Mouse (Mus musculus): ENCODE data around the gene 2310009B15Rik. TPM values are rescaled to one million over a fixed set of nuclear protein-coding genes. Genes with fewer than 3 reads are reported as not detected.

Gene 2310009B15Rik
- polyA plus RNA-seq, 1 experiment from 2014 or later = 50.8 TPM

GRCm38 (mm10) chr1:138841306-138842095 is 15.2 kb downstream of the 2310009B15Rik start:
- under 1% methylated on average over 54 of the region's 54 CpGs for WGBS
- H3K36me3 ChIP-seq = 0 out of 2 replicates have a peak, but pooled peaks cover 8% of the 10 kb centered on the region
- peaks cover 32% of the 10 kb centered on the region for H3K4me1 ChIP-seq (replicated peaks)
- H3K27me3 ChIP-seq = peaks cover 75% of the 10 kb centered on the region
- peak overlapping the region; percentile 96 for H3K27ac ChIP-seq
- H3K9me3 ChIP-seq = no peaks in the 10 kb centered on the region
- ATAC-seq = peak; percentile 24; the same call in 1 of the 2 replicates
- H3K4me3 ChIP-seq (replicated peaks) = peak overlapping the region; percentile 55
- peak overlapping the region; percentile 95 for H3K9ac ChIP-seq (replicated peaks)
- peak overlapping the region; percentile 67 for H3K4me2 ChIP-seq (replicated peaks)

- Histone ChIP-seq H3K9me3 (no peaks in the 10 kb centered on the region), H3K4me1 (replicated peaks) (peaks cover 32% of the 10 kb centered on the region), H3K27ac (peak overlapping the region; percentile 96), H3K9ac (replicated peaks) (peak overlapping the region; percentile 95), H3K4me3 (replicated peaks) (peak overlapping the region; percentile 55), H3K27me3 (peaks cover 75% of the 10 kb centered on the region), H3K4me2 (replicated peaks) (peak overlapping the region; percentile 67), H3K36me3 (0 out of 2 replicates have a peak, but pooled peaks cover 8% of the 10 kb centered on the region)
- ATAC-seq = no peak
- 5% methylated on average over 25 of the region's 25 CpGs for WGBS
Measured at GRCm38 (mm10) chr1:138840440-138841305, 16.0 kb downstream of the 2310009B15Rik start.

GRCm38 (mm10) chr1:138839809-138840430 is 16.7 kb downstream of the 2310009B15Rik start:
- peak overlapping the region; percentile 67 for H3K4me2 ChIP-seq (replicated peaks)
- 0 out of 2 replicates have a peak, but pooled peaks cover 8% of the 10 kb centered on the region for H3K36me3 ChIP-seq
- H3K27ac ChIP-seq = peak overlapping the region; percentile 96
- peaks cover 32% of the 10 kb centered on the region for H3K4me1 ChIP-seq (replicated peaks)
- H3K4me3 ChIP-seq (replicated peaks) = peak overlapping the region; percentile 55
- peak overlapping the region; percentile 95 for H3K9ac ChIP-seq (replicated peaks)
- 2% methylated on average over 16 of the region's 16 CpGs for WGBS
- peaks cover 74% of the 10 kb centered on the region for H3K27me3 ChIP-seq
- no peak for ATAC-seq
- H3K9me3 ChIP-seq = no peaks in the 10 kb centered on the region

- 21% methylated on average over 2 of the region's 2 CpGs for WGBS
- H3K27ac ChIP-seq = peak overlapping the region; percentile 96
- H3K4me1 ChIP-seq (replicated peaks) = peaks cover 31% of the 10 kb centered on the region
- no peaks in the 10 kb centered on the region for H3K9me3 ChIP-seq
- peak overlapping the region; percentile 95 for H3K9ac ChIP-seq (replicated peaks)
- H3K4me3 ChIP-seq (replicated peaks) = peak overlapping the region; percentile 55
- H3K27me3 ChIP-seq = peaks cover 74% of the 10 kb centered on the region
- no peak for ATAC-seq
- peak overlapping the region; percentile 67 for H3K4me2 ChIP-seq (replicated peaks)
- H3K36me3 ChIP-seq = 0 out of 2 replicates have a peak, but pooled peaks cover 8% of the 10 kb centered on the region
Measured at GRCm38 (mm10) chr1:138839291-138839690, 17.4 kb downstream of the 2310009B15Rik start.

GRCm38 (mm10) chr1:138837786-138838743 is 18.6 kb downstream of the 2310009B15Rik start:
- Histone ChIP-seq H3K9ac (replicated peaks) (peak overlapping the region; percentile 95), H3K27me3 (peaks cover 71% of the 10 kb centered on the region), H3K4me2 (replicated peaks) (peak overlapping the region; percentile 67), H3K36me3 (0 out of 2 replicates have a peak, but pooled peaks cover 8% of the 10 kb centered on the region), H3K4me1 (replicated peaks) (peaks cover 21% of the 10 kb centered on the region), H3K9me3 (no peaks in the 10 kb centered on the region), H3K27ac (peak overlapping the region; percentile 96), H3K4me3 (replicated peaks) (peak overlapping the region; percentile 55)
- ATAC-seq = peak; percentile 28; the same call in 1 of the 2 replicates
- 9% methylated on average over 27 of the region's 27 CpGs for WGBS

- peak overlapping the region; percentile 67 for H3K4me2 ChIP-seq (replicated peaks)
- H3K36me3 ChIP-seq = 0 out of 2 replicates have a peak, but pooled peaks cover 8% of the 10 kb centered on the region
- H3K27ac ChIP-seq = peak overlapping the region; percentile 96
- peak overlapping the region; percentile 95 for H3K9ac ChIP-seq (replicated peaks)
- peaks cover 22% of the 10 kb centered on the region; the same call in 1 of the 2 replicates for H3K4me1 ChIP-seq (replicated peaks)
- H3K4me3 ChIP-seq (replicated peaks) = peak overlapping the region; percentile 55
- peaks cover 76% of the 10 kb centered on the region for H3K27me3 ChIP-seq
- no peaks in the 10 kb centered on the region for H3K9me3 ChIP-seq
- 0% methylated on average over 3 of the region's 3 CpGs for WGBS
- no peak for ATAC-seq
Measured at GRCm38 (mm10) chr1:138835355-138835900, 21.2 kb downstream of the 2310009B15Rik start.

GRCm38 (mm10) chr1:138831309-138831708 is 25.3 kb downstream of the 2310009B15Rik start:
- Histone ChIP-seq H3K9ac (replicated peaks) (0 out of 2 replicates have a peak overlapping the region, but pooled peaks have one; percentile 49), H3K4me1 (replicated peaks) (peaks cover 13% of the 10 kb centered on the region; the same call in 1 of the 2 replicates), H3K27me3 (peaks cover 41% of the 10 kb centered on the region), H3K9me3 (no peaks in the 10 kb centered on the region), H3K4me2 (replicated peaks) (peak overlapping the region; percentile 58), H3K4me3 (replicated peaks) (peak overlapping the region; percentile 35), H3K27ac (peak overlapping the region; percentile 44; the same call in 1 of the 2 replicates), H3K36me3 (no peaks in the 10 kb centered on the region)
- WGBS = under 1% methylated on average over 16 of the region's 16 CpGs
- ATAC-seq = peak; percentile 81

- no peaks in the 10 kb centered on the region for H3K36me3 ChIP-seq
- H3K9ac ChIP-seq (replicated peaks) = no peak overlapping the region
- no peak overlapping the region for H3K4me3 ChIP-seq (replicated peaks)
- no peak for ATAC-seq
- H3K27ac ChIP-seq = 0 out of 2 replicates have a peak overlapping the region, but pooled peaks have one; percentile 10
- peaks cover 2% of the 10 kb centered on the region for H3K27me3 ChIP-seq
- no peaks in the 10 kb centered on the region for H3K9me3 ChIP-seq
- WGBS = 67% methylated on average over 6 of the region's 6 CpGs
- no peak overlapping the region for H3K4me2 ChIP-seq (replicated peaks)
- peaks cover 2% of the 10 kb centered on the region; the same call in 1 of the 2 replicates for H3K4me1 ChIP-seq (replicated peaks)
Measured at GRCm38 (mm10) chr1:138826841-138827240, 29.8 kb downstream of the 2310009B15Rik start.

GRCm38 (mm10) chr1:138822985-138823322 is 33.7 kb downstream of the 2310009B15Rik start:
- Histone ChIP-seq H3K4me2 (replicated peaks) (no peak overlapping the region), H3K4me3 (replicated peaks) (no peak overlapping the region), H3K27me3 (no peaks in the 10 kb centered on the region), H3K27ac (peak overlapping the region; percentile 25; the same call in 1 of the 2 replicates), H3K36me3 (no peaks in the 10 kb centered on the region), H3K9ac (replicated peaks) (no peak overlapping the region), H3K9me3 (no peaks in the 10 kb centered on the region), H3K4me1 (replicated peaks) (no peaks in the 10 kb centered on the region)
- 94% methylated on average over 1 of the region's 1 CpGs for WGBS
- peak; percentile 57; the same call in 1 of the 2 replicates for ATAC-seq

GRCm38 (mm10) chr1:138822255-138822984 is 34.2 kb downstream of the 2310009B15Rik start:
- Histone ChIP-seq H3K4me1 (replicated peaks) (no peaks in the 10 kb centered on the region), H3K9ac (replicated peaks) (no peak overlapping the region), H3K4me3 (replicated peaks) (no peak overlapping the region), H3K27me3 (no peaks in the 10 kb centered on the region), H3K4me2 (replicated peaks) (no peak overlapping the region), H3K27ac (peak overlapping the region; percentile 25; the same call in 1 of the 2 replicates), H3K9me3 (no peaks in the 10 kb centered on the region), H3K36me3 (no peaks in the 10 kb centered on the region)
- WGBS = 91% methylated on average over 7 of the region's 7 CpGs
- ATAC-seq = peak; percentile 56; the same call in 1 of the 2 replicates
